Mouse (Mus musculus) brain, adult 2 months (tissue): Measurements from ENCODE around the gene Kifc1.
"Not testable (repeated sequence)": the region's sequence is repeated elsewhere in the genome, so short reads cannot be mapped to it uniquely, and the experiment has no call there.

ENCODE experiments used
- DNase-seq: peaks from one replicate; pipeline ENCODE4 v3.0.0; 2011; ENCODE audit warnings: low read depth, low spot score

Kifc1 gene

GRCm38 (mm10) chr17:33903911-33904651 is 13.6 kb upstream of the Kifc1 start:
- DNase-seq, result not testable (repeated sequence)

- no peak for DNase-seq
Measured at GRCm38 (mm10) chr17:33902491-33902890, 12.0 kb upstream of the Kifc1 start.

GRCm38 (mm10) chr17:33902079-33902478 is 11.6 kb upstream of the Kifc1 start:
- no peak for DNase-seq

GRCm38 (mm10) chr17:33901653-33902052 is 11.2 kb upstream of the Kifc1 start:
- no peak for DNase-seq

- no peak for DNase-seq
Measured at GRCm38 (mm10) chr17:33900989-33901314, 10.5 kb upstream of the Kifc1 start.

- DNase-seq, result peak; percentile 20
Measured at GRCm38 (mm10) chr17:33900281-33900988, 10.0 kb upstream of the Kifc1 start.

GRCm38 (mm10) chr17:33899642-33900041 is 9.2 kb upstream of the Kifc1 start:
- no peak for DNase-seq

- peak; percentile 48 for DNase-seq
Measured at GRCm38 (mm10) chr17:33898193-33898592, 7.7 kb upstream of the Kifc1 start.

- DNase-seq, result peak; percentile 81
Measured at GRCm38 (mm10) chr17:33897114-33897794, 6.8 kb upstream of the Kifc1 start.

- not testable (repeated sequence) for DNase-seq
Measured at GRCm38 (mm10) chr17:33893011-33893410, 2.5 kb upstream of the Kifc1 start.

GRCm38 (mm10) chr17:33892429-33892828 is 2.0 kb upstream of the Kifc1 start:
- DNase-seq, result no peak

GRCm38 (mm10) chr17:33891892-33892291 is 1.4 kb upstream of the Kifc1 start:
- DNase-seq, result not testable (repeated sequence)

GRCm38 (mm10) chr17:33891357-33891756 is 896 bp upstream of the Kifc1 start:
- DNase-seq, result no peak

GRCm38 (mm10) chr17:33889941-33890532 is 424 bp downstream of the Kifc1 start:
- not testable (repeated sequence) for DNase-seq

- DNase-seq, result not testable (repeated sequence)
Measured at GRCm38 (mm10) chr17:33888230-33888629, 2.2 kb downstream of the Kifc1 start.

GRCm38 (mm10) chr17:33887802-33888201 is 2.7 kb downstream of the Kifc1 start:
- DNase-seq, result not testable (repeated sequence)

GRCm38 (mm10) chr17:33884320-33884719 is 6.1 kb downstream of the Kifc1 start:
- DNase-seq, result not testable (repeated sequence)

GRCm38 (mm10) chr17:33875797-33876196 is 14.7 kb downstream of the Kifc1 start:
- not testable (repeated sequence) for DNase-seq

GRCm38 (mm10) chr17:33874411-33874810 is 16.1 kb downstream of the Kifc1 start:
- no peak for DNase-seq

- not testable (repeated sequence) for DNase-seq
Measured at GRCm38 (mm10) chr17:33873537-33873936, 16.9 kb downstream of the Kifc1 start, which contains the start of gene Gm7029. Gene Gm7029 (plus strand): TSS chr17:33873837.

GRCm38 (mm10) chr17:33865330-33866030 is 25.0 kb downstream of the Kifc1 start:
- DNase-seq, result peak; percentile 95
